Mouse (Mus musculus): Measurements from ENCODE around the gene Fkbp1a.

GRCm38 (mm10) chr2:151605437-151605987 is 63.2 kb downstream of the Fkbp1a start:
- TF ChIP-seq CTCF (IDR thresholded peaks at IDR 0.05; ENCODE audit: low read depth) (no peak), EP300 (IDR thresholded peaks at IDR 0.05; ENCODE audit: low read depth) (no peak)

Data from liver, postnatal 0 days (tissue).